Mouse (Mus musculus) spleen, postnatal 10 days (tissue): ENCODE measurements around the gene Rasal1.

ENCODE experiments used
- DNase-seq, 2 experiments: peaks; one replicate each; pipeline ENCODE4 v3.0.0; 2021 to 2022; ENCODE audit warnings: low spot score in 2 of 2

Rasal1 gene

DNA sequence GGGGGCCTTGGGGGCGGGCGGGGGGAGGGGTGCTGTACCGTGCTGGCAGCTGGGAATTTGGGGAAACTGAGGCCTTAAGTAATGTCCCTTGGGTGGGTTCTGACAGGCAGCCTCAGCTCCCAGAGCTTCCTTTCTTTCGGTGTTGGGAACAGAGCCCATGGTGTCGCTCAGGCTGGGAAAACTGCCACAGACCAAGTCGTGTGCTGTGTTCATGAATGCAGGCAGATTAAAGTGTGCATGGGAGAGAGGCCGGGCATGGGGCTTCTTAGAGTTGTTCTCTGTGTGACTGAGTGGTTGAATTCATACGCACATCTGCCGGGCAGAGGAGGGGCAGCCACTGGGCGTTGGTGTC lies 26.8 kb upstream of the Rasal1 start:
- no peak for DNase-seq

DNA sequence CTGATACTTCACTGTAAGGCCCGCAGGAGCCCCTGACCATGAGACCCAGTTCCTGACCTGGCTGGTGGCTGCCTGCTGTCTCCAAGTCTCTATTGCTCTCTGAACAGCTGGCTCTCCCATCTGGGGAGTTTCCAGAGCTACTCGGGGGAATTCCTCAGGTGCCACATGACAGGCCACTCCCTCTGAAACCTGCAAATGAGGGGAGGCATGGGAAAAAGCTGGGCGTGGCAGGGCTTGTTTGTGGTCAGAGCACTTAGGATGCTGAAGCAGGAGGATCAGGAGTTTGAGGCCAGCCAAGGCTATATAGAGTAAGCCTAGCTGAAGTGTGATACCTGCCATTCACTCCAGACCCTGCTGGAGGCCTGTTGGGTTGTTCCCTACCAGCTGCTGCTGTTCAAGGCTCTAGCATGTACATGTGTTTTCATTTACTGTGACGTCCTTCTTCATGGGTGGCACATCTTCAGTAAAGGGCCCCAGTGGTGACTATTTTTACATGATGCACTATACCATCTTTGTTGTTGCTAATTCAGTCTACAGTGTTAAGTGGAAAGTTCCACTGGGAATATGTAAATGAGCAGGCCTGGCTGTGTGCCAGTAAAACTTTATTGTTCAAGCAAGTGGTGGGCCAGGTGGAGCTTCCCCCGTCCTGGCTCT lies 26.3 kb upstream of the Rasal1 start:
- no peak for DNase-seq

DNA sequence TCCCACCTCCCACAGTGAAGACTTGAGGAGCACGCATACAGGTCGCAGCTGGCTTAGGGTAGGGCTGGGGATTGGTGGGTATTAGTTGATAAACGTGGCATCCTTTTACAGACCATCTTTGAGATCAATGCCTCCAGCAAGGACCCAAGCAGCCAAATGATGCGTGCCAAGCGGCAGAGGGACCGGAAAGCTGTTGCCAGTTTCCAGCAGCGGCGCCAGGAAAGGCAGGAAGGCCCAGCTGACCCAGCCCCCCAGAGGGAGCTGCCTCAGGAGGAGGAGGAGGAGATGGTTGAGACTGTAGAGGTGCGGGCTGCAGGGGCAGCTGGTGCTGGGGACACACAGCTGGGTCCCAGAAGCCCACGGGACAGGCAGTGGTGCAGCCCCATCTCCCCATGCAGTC lies 24.2 kb upstream of the Rasal1 start:
- no peak for DNase-seq

DNA sequence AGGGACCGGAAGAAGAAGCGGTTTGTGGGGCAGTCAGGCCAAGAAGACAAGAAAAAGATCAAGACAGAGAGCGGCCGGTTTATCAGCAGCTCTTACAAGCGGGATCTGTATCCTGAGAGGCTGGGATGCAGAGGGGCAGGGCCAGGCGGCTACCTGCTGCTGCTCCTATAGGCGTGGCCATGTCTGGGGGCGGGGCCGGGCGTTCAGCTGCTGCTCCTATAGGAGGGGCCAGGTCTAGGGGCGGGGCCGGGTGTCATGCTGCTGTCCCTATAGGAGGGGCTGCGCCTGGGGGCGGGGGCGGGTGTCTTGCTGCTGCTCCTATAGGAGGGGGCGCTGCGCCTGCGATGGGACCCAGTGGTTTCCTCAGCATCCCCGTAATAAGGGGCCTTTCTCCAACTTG lies 22.2 kb upstream of the Rasal1 start:
- DNase-seq, result peak in 1 of 2 experiments; percentile 64

DNA sequence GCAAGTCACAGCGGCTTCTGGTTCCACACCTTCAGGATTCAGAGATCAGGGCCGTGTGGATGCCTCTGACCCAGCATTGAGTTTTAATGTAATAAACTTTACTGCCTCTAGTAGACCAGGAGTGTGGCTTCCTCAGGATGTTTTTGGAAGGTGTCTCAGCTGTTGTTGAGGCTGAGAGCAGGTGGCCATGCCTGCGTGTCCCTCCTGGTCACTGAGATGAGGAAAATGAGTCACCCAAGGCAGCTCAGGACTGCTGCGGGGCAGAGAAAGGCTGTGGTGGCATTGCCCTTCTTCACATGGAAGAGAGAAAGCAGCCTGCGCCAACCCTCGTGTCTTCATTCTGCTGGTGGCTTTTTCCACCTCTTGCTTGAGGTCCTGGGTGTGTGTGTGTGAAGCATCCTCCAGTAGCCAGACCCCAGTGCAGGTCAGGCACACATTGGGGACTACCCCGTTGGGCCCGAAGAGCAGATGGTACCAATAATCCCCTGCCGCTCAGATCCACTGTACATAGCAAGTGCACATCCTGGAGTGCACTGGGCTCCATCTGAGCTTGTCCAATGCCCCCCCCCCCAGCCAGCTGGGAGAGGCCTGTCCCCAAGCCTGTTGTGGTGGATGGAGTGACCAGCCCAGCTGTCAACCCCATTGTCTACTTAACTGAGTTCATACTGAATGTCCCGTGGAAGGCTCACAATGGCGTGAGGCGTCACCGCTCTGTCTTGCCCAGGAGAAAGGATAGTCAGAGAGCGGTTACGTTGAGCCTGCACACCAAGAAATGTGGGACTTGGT lies 20.9 kb upstream of the Rasal1 start:
- DNase-seq, result no peak

DNA sequence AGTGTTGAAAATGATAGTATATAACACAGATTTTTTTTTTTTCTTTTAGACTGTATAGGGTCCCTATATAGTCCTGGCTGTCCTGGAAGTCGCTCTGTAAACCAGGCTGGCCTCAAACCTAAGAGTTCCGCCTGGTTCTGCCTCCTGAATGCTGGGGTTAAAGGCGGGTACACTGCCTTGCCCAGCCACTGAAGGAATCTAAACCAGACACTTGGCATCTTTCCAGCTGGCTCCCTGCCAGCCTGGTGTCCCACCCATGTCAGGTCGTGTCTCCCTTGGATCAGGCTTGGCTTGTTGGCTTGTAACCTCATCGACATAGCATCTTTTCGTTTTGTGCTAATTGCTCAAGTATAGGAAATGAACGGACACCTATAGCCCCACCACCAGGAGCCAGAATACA lies 20.0 kb upstream of the Rasal1 start:
- DNase-seq, result no peak

DNA sequence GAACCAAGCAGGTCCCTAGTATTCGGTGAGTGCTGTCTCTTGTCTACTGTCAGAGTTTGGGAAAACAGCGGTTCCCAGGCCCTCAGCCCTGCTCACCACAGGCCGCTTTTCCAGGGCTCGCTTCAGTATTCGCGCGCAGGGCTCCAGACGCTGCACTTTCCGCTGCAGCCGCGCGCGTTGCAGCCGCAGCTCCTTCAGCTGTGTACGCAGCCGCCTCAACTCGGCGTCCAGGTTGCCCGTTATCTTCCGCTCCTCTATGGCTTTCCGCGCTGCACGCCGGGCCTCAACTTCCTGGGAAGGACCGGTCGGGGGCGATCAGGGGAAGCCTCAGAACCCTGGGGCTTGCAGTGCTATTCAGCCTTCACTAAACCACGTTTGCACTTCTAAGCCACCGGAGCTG lies 17.5 kb upstream of the Rasal1 start:
- DNase-seq, result no peak

DNA sequence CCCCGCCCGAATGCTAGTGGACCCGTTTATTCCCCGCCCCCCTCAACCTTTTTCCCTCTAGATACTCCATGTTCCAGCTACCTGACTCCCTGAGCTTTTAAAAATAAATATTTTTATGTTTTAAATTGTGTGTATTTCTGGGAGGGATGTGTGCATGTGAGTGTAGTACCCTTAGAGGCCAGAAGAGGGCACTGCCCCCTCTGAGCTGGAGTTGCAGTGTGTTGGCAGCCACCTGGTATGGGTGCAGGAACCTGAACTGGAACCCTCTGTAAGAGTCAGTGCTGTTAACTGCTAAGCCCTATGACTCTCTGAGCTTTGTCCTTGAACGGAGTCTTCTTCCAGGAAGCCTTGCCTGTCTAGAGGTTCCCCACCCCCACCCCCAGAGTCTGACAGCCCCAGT lies 16.7 kb upstream of the Rasal1 start:
- no peak for DNase-seq

DNA sequence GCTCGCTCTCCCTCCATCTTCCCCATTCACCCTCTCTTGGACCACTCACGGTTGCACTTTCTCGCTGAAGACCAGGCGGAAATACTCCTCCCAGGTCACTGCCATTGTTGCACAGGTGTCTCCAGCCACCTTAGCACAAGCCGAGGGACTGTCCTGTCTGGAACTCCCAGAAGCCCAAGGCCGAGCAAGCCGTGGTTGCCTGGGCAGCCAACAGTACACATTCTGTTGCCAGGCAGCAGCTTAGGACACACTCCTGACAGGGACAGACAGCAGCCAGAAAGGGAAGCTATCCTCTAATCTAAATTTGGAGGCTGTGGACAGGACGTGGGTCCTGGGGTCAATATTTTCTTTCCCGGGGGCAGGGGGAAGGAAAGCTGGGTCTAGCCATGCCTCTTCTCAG lies 14.5 kb upstream of the Rasal1 start, which contains the start of gene Cfap73:
TSS of gene Cfap73 (minus strand) at position 105 of the 400 bp plus-strand sequence.
- no peak for DNase-seq

DNA sequence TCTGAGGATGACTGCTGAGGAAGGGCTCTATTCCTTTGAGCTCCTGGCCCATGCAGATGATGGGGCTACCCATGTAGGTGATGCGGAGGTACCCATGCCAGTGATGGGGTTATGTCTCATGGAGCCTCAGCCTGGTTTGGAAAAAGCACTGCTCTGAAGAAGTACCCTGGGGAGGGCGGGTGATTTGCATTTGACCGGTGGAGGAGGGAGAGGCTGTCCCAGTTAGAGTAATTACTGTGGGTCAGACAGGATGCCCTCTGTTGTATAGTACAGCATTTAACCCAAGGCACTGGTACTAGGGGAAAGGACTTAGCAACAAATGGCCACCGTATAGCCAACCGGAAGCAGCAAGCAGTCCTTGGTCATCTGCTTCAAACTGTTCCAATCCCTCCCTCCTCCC lies 13.8 kb upstream of the Rasal1 start:
- no peak for DNase-seq

DNA sequence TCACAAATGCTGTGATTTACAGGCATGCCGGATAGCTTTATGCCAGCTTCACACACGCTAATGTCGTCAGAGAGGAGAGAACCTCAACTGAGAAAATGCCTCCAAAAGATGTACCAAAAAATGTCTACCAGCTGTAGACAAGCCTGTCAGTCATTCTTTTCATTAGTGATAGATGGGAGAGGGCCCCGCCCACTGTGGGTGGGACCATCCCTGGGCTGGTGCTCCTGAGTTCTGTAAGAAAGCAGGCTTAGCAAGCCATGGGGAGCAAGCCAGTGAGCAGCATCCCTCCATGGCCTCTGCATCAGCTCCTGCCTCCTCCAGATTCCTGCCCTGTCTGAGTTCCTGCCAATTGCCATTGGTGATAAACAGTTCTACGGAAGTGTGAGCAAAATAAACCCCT lies 13.0 kb upstream of the Rasal1 start:
- DNase-seq, result no peak

DNA sequence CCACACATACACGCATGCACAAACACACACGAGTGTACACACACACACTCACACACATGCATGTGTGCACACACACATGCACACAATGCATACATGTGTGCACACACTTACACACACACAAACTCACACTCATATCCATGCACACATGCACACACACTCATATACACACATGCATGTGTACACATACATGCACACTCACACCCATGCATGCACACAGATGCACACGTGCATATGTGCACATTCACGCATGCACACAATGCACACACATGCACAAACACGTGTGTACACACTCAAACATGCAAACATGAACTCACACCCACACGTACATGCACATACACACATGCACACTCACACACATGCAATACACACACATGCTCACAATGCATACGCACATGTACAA lies 8.5 kb upstream of the Rasal1 start:
- no peak for DNase-seq

DNA sequence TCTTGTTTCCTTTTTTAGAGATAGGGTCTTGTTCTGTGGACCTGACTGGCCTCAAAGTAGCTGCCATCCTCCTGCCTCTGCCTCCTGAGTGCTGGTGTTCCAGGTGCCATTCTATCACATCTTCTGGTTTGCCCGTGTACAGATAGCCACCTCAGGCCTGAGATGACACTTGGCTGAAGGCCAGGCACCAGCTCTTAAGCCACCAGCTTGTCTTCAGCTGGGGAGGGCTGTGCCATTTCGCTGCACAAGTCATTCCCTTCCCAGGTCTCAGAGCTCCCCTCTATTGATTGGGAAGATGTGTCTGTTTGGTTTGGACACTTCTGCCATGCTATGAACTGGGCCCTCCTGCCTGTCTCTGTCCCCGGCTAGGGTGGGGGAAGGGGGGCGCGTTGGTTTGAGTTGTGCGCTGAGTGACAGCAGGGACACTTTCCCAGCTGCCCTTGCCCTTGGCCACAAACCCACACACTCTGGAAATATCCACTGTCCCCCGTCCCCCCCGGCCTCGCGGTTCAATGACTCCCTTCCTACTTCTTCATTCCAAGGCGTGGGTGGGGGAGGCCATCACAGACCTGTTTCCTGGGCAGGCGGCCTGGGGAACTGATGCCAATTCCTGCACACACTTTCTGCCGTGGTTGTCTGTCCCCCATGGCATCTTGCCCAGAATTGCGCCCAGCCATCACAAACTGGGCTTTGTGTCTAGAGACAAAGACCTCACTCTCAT lies 5.1 kb upstream of the Rasal1 start:
- no peak for DNase-seq

DNA sequence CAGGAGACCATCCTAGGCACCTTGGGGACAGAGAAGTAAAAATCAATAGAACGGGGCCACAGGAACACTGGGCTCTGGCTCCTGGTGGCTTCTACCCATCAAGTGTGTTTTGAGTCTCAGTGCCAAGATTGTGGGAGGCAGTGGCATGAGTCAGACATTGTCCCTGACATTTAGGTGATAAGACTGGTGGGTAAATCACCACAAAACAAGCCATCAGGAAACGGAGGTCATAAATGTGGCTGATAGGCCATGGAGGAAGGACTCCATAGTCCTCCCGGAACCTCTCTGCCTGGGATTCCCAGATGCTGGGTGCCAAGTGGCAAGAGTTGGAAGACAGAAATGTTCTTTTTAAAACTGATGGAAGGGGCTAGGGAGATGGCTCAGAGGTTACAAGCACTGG lies 4.4 kb upstream of the Rasal1 start:
- no peak for DNase-seq

DNA sequence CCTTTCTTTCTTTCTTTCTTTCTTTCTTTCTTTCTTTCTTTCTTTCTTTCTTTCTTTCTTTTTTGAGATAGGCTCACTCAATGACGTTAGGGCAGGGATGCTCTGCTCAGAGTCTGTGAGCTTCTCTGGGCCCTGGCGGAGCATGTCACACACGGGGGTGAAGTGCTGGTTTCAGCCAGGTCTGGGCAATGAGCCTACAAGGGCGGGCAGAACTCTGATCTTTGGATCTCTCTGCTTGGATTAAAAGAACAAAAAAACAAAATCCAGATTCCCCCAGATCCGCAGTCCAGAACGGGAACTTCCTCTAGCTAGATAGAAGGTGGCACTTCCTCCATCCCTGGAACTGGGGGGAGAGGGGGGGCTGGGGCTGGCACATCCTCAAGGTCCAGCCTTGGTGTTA lies 2.8 kb upstream of the Rasal1 start:
- no peak for DNase-seq

DNA sequence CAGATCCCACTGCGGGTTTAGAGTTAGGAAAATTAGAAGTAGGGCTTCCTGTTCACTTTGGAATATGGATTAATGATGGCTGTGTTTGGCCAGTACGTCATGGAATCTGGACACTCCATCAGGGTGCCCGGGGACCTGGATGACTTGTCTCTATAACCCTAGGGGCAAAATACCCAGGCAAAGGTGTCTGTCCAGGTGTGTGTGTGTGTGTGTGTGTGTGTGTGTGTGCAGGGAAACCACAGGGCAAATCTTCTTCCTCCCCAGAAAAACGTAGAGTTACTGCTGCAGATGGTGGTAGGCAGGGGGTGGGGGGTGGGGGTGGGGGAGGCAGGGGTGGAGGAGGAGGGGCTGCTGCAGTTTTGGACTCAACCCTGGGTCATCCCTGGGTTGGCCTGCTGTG lies 1.3 kb upstream of the Rasal1 start:
- DNase-seq, result no peak

DNA sequence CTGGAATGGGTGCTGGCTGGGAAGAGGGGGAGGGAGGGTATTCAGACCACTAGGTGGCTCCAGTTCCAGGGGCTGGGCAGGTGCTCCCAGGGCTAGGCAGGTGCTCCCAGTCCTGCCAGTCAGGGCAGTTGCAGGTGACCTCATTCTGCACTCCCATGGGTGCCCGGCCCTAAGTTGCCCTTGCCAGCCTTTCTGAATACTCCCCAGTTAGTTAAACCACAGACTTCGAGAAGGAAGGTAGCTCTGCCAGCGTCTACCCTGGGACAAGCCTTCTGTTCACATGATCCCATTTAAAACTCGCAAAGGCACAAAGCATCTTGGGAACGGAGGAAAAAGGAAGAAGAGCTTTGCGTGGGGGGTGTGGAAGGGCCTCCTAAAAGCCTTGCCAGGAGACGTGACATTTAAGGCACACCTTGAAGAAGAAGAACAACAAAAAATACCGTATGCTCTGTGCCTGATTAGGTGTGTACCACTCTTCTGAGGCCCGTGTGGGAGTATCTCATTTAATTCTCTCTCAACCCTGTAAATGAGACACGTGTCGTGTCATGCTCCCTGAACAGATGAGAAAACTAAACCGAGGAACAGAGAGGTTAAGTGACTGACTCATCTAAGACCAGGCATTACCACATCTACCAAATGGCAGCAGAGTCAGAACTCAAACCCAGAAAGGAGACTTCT lies 659 bp upstream of the Rasal1 start:
- DNase-seq, result no peak

DNA sequence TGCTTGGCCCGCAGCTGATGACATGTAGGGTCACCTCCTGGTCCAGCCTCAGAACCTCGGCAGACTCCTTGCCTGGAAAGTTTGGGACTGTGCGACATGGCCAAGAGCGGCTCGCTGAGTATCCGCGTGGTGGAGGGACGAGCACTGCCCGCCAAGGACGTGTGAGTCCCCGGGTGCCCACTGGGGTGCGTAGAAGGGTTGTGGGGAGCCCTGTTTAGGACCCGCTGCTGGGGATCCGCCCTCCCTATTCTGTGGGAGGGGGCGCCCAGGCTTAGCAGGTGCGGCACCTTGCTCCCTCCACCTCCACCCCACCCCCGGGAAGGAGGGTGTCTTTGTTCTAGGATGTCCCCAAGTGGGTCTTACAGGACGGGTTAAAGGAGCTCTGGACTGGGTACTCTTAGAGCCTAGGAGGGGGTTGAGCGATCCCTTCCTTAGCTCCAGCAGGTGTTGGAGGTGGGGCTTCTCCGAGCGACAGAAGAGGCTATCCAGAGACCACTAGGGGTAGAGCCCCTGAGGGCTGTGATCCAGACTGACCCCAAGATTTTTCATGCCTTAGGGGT lies 842 bp downstream of the Rasal1 start:
- DNase-seq, result peak; percentile 39 to 50

DNA sequence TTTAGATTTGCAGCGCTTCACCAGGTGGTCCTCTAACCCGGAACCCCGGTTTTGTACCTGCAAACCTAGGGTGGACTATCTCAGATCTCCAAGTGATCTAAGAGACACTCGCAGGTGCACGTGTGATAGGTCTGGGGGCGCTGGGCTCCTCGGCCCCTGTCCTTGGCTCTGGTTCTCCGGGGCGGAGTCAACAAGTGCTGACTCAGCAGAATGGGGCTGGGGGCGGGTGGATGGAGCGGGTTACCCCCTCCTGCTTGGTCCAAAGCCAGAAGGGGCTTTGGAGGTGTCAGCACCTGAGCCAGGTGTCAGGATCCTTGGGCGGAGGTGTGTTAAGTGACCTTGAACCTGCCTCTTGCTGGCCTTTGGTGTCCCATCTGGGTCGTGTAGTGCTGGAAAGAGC lies 1.3 kb downstream of the Rasal1 start:
- DNase-seq, result no peak

DNA sequence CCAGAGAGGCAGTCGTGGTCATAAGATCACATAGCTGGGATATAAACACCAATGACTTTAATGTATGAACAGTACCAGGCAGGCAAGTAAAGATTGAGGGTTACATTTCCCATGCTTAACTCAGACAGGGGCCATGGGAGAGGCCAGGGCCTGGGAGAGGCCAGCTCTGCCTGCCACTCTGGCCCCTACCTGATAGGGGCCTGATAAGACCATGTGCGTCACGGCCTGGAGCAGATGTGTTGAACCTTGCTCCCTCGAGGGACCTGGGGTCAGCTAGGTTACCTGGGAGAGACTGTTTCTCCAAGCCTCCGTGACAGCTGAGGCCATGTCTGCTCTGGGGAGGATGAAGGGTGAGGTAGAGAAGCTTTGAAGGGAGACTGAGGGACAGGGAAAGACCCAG lies 2.6 kb downstream of the Rasal1 start:
- DNase-seq, result no peak

DNA sequence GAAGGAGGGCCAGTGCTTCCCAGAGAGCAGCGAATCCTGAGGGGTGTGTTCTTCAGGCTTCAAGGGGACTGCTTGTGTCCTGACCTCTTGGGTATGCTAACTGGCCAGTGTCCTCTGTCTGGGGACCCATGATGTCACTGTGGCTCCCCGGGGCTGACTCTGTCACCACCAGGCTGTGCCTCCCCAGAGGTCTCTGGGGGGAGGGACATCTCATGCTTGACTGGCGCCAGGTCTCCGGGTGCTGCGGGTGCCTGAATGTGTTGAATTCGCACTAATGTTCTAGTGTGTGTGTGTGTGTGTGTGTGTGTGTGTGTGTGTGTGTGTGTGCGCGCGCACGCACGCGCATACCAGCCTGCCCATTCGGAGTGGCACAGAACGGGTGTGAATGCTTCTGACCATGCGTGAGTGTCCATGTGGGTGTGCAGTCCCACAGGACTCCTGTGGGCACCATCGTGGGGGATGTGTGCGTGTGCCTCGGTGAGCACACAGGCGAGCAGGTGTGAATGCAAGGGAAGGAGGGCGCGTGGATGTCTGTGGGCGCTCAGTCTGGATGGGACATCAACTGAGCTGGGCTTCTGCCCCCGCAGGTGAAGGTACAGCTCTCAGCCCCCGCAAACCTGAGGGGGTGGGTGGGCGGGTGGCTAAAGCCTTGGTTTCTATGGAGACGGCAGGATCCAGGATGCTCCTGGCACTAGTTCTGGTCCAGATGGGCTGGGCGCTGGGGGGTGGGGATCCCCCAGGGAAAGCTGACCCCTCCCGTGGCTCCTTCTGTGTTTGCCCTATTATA lies 4.5 kb downstream of the Rasal1 start:
- DNase-seq, result no peak
